Mouse (Mus musculus): ENCODE results near the gene Spr.

The Spr gene

DNA sequence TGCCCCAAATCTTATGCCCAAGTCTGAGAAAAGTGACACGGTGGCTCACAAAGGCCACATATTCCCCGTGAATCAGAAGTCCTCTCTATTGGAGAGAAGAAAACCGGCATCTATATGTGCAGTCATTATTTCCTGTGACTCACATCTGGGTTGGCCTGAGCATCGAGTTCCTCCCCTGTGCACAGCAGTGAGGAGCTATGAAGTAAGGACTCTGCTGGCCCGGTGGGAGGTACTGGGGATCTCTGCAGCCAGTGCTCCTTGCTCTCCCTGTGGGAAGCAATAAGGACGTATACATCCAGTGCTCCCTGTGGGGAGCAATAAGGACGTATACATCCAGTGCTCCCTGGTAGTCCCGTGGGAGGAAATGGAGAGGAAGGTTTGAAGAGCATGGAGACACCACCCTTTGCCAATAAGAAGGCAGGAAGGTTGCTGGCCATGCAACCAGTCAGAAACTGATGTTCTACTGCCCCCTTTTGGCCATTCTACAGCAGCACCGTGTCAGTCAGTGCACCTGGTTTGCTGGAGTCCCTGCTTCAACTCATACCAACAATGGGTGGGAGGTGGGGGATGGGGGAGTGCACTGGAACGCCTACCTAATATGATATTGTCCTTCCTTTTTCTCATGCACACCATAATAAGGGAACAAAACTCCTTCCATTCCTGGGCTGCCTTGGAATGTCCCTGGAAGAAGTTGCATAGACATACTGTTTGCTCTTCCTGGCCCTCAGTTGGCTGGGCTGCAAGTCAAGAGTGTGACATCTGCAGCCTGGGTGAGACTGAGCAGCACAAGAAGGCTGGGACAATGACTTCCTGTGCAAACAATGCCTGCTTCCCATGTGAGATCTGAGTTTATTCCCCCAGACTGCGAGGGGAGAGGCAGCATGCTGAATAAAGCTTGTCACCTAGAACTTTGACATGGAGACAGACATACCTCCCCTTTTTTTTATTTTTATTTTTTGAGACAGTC lies 19.7 kb downstream of the Spr start:
- DNase-seq: peak; percentile 77

DNA sequence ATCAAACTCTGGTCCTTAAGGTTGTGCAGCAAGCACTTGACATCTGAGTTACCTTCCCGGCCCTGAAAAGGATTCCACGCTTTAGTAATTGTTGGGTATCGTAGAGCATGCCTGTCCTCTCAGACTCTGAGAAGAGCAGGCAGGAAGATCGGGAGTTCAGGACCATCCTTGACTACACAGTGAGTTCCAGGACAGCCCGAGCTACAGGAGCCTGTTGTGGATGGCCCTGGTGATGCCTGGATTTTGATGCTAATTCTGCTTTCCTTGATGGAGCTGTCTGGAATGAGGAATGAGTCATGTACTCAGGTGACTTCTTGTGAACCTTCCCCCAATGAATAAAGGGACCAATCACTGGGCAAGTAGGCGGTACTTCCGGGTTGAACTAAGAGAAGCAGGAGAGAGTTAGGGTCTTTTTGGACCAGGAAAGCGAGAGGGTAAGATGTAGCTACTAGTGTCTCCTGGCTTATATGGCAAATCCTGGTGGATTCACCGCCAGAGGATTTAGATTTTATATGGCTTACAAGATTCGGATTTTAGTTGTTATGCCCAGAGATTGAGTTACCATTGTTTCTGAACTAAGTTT lies 32.4 kb downstream of the Spr start:
- DNase-seq: no peak

DNA sequence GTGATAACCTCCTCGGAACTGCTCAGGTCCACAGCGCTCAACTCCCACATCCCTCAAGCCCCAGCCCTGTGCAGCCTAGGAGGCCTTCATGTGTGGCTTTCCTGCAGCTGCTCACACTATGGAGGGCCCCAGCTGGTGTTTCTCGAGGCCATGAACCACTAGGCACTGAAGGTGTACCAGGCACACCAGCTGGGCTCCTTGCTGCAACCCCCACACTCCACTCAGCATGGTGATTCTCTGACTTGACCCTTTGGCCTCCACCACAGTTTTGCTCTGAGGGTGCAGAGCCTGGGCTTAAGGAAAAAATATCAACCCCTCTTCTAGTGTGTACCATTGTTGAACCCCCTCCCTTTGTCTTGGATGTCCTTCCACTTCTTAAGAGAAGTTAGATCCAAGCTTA lies 34.2 kb downstream of the Spr start:
- no peak for DNase-seq

DNA sequence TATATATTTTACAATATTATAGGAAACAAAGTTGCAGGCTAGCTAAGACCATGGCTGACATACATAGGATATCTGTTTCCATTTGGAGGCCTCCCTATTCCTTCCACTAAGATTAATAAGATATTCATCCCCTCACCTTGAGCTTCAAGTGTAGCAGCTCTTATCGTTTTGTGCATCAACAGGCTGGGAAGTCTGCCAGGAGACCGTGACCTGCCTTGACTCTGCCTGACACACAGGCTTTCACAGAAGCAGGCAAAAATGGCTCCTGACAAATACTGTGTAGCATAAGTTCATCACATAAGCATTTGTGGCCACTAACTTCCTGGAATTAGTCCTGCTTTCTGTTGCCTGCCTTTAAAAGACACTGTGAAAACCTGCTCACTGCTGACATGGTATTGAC lies 41.1 kb downstream of the Spr start:
- peak; percentile 32 for DNase-seq

DNA sequence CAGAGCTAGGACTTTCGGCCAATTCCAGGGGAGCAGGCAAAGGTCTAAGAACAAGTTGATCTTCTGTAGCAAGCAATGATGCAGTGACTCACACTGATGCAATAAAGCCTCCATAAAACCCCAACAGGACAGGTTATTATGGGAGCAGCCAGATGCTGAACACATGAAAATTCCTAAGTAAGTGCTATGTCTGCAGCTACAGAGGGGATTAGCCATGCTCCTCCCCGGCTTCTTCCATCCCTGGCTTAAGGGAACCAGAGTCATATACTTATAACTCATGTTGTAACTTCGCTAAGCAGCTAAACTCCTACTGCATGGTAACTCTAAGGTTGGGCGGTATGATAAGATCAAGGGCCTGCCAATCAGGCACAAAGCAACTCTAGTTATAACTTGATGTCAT lies 50.1 kb downstream of the Spr start:
- no peak for DNase-seq

GRCm38 (mm10) chr6:85086645-85087044 lies 50.9 kb downstream of the Spr start:
- no peak for DNase-seq

Data from lung, postnatal 36 days (tissue).